Mouse (Mus musculus) neural tube, embryonic 11.5 days (tissue): ENCODE data around the gene Fkbp2. TPM values are rescaled to one million over a fixed set of nuclear protein-coding genes. Genes with fewer than 3 reads are reported as not detected.

Experiments used
- ATAC-seq: fragments of 200-750 bp; cut with Nextera tagmentation; 2 replicates; pipeline ENCODE4 v1.8.0; 2017; ENCODE audit warnings: moderate number of reproducible peaks, mild to moderate bottlenecking, moderate TSS enrichment, moderate library complexity; ENCODE audit not compliant: insufficient read depth, low FRiP score, low TSS enrichment
- DNase-seq: peaks from one replicate; pipeline ENCODE4 v3.0.0-alpha.2; 2015; ENCODE audit warnings: low spot score
- H3K27ac ChIP-seq: fragments of 300-500 bp; sonication (generic); 2 replicates; pipeline ENCODE4 v1.5.1; 2014; ENCODE audit warnings: low read depth, mild to moderate bottlenecking, low read length
- H3K27me3 ChIP-seq: fragments of 300-500 bp; sonication (generic); 2 replicates; pipeline ENCODE4 v1.6.1; 2014; ENCODE audit warnings: mild to moderate bottlenecking, low read length, mixed read lengths; ENCODE audit not compliant: control insufficient read depth, insufficient read depth
- H3K36me3 ChIP-seq: fragments of 300-500 bp; sonication (generic); 2 replicates; pipeline ENCODE4 v1.6.1; 2014; ENCODE audit warnings: mild to moderate bottlenecking, low read length, moderate library complexity, mixed read lengths; ENCODE audit not compliant: control insufficient read depth, insufficient read depth
- H3K4me1 ChIP-seq: fragments of 300-500 bp; sonication (generic); 2 replicates; pipeline ENCODE4 v1.6.1; 2014; ENCODE audit warnings: low read length, mixed read lengths; ENCODE audit not compliant: control insufficient read depth, insufficient read depth
- H3K4me2 ChIP-seq: fragments of 300-500 bp; sonication (generic); 2 replicates; pipeline ENCODE4 v1.6.1; 2014; ENCODE audit warnings: low read depth, mild to moderate bottlenecking, moderate library complexity
- H3K4me3 ChIP-seq: fragments of 300-500 bp; sonication (generic); 2 replicates; pipeline ENCODE4 v1.5.1; 2014; ENCODE audit warnings: low read depth, low read length
- H3K9ac ChIP-seq: fragments of 300-500 bp; sonication (generic); 2 replicates; pipeline ENCODE4 v1.6.1; 2014; ENCODE audit warnings: mild to moderate bottlenecking, low read length
- H3K9me3 ChIP-seq: fragments of 300-500 bp; sonication (generic); 2 replicates; pipeline ENCODE4 v1.6.1; 2016; ENCODE audit warnings: low read length; ENCODE audit not compliant: control insufficient read depth
- WGBS: fragments of 180-500 bp; shearing (Covaris S2); extraction: QIAGEN DNeasy Blood & Tissue Kit; methylation state at CpG from one replicate; pipeline ENCODE4 v1.1.7; 2014; 5-methylcytosine and 5-hydroxymethylcytosine counted together
- polyA plus RNA-seq: library from polyadenylated mRNA; unstranded; fragments of >200 nt; fragmentation: Nextera tagmentation; extraction: Ambion mirVana; gene quantifications from 2 replicates; pipeline ENCODE4 v1.2.1, GENCODE M21; 2014

Fkbp2 gene
- polyA plus RNA-seq, result 80.1 and 86.5 TPM in 2 replicates

- Histone ChIP-seq H3K27ac (peak within 1 kb of the TSS; percentile 88), H3K27me3 (no peaks in the 10 kb centered on the region), H3K4me1 (peaks cover 20% of the 10 kb centered on the region), H3K4me3 (peak within 1 kb of the TSS; percentile 67), H3K4me2 (peak within 1 kb of the TSS; percentile 69), H3K9ac (peak within 1 kb of the TSS; percentile 86), H3K9me3 (no peaks in the 10 kb centered on the region), H3K36me3 (peaks cover 13% of the 10 kb centered on the region)
- DNase-seq (peak; percentile 98), ATAC-seq (peak; percentile 86)
- WGBS, result 3% methylated on average over 38 of the region's 38 CpGs
Measured at GRCm38 (mm10) chr19:6980381-6981093, at the start of gene Fkbp2. TSS of gene Fkbp2 (minus strand) at chr19:6980501.

- Histone ChIP-seq H3K27ac (no peak overlapping the region), H3K27me3 (no peaks in the 10 kb centered on the region), H3K9me3 (no peaks in the 10 kb centered on the region), H3K9ac (no peak overlapping the region), H3K4me3 (no peak overlapping the region), H3K36me3 (peaks cover 50% of the 10 kb centered on the region), H3K4me2 (no peak overlapping the region), H3K4me1 (no peaks in the 10 kb centered on the region)
- ATAC-seq (no peak), DNase-seq (no peak)
- WGBS, result 96% methylated on average over 5 of the region's 5 CpGs
Measured at GRCm38 (mm10) chr19:7029531-7029930, 49.2 kb upstream of the Fkbp2 start.

GRCm38 (mm10) chr19:7020224-7020641 is 39.9 kb upstream of the Fkbp2 start:
- Histone ChIP-seq H3K4me2 (no peak overlapping the region), H3K36me3 (peaks cover 41% of the 10 kb centered on the region), H3K9me3 (no peaks in the 10 kb centered on the region), H3K4me3 (no peak overlapping the region), H3K4me1 (no peaks in the 10 kb centered on the region), H3K27ac (no peak overlapping the region), H3K9ac (no peak overlapping the region), H3K27me3 (no peaks in the 10 kb centered on the region)
- WGBS, result 51% methylated on average over 3 of the region's 3 CpGs
- peak; percentile 53 for DNase-seq
- no peak for ATAC-seq

- Histone ChIP-seq H3K4me1 (no peaks in the 10 kb centered on the region), H3K36me3 (peaks cover 33% of the 10 kb centered on the region), H3K9ac (no peak within 1 kb of the TSS), H3K4me3 (no peak within 1 kb of the TSS), H3K4me2 (0 out of 2 replicates have a peak within 1 kb of the TSS, but pooled peaks have one; percentile 2), H3K27ac (no peak within 1 kb of the TSS), H3K9me3 (no peaks in the 10 kb centered on the region), H3K27me3 (no peaks in the 10 kb centered on the region)
- no peak for ATAC-seq
- no peak for DNase-seq
- 91% methylated on average over 5 of the region's 5 CpGs for WGBS
Measured at GRCm38 (mm10) chr19:7019191-7019590, 38.9 kb upstream of the Fkbp2 start, which contains the start of gene Fermt3. TSS of gene Fermt3 (minus strand) at chr19:7019469.

GRCm38 (mm10) chr19:7018546-7018945 is 38.2 kb upstream of the Fkbp2 start:
- H3K9me3 ChIP-seq, result no peaks in the 10 kb centered on the region
- no peaks in the 10 kb centered on the region for H3K4me1 ChIP-seq
- peaks cover 33% of the 10 kb centered on the region for H3K36me3 ChIP-seq
- H3K4me3 ChIP-seq, result no peak overlapping the region
- 0 out of 2 replicates have a peak overlapping the region, but pooled peaks have one; percentile 2 for H3K4me2 ChIP-seq
- no peak overlapping the region for H3K9ac ChIP-seq
- 92% methylated on average over 11 of the region's 11 CpGs for WGBS
- H3K27ac ChIP-seq, result no peak overlapping the region
- DNase-seq, result no peak
- no peak for ATAC-seq
- H3K27me3 ChIP-seq, result no peaks in the 10 kb centered on the region

GRCm38 (mm10) chr19:7017541-7018457 is 37.5 kb upstream of the Fkbp2 start:
- Histone ChIP-seq H3K4me3 (no peak overlapping the region), H3K27me3 (no peaks in the 10 kb centered on the region), H3K36me3 (peaks cover 29% of the 10 kb centered on the region), H3K9me3 (no peaks in the 10 kb centered on the region), H3K27ac (no peak overlapping the region), H3K4me2 (no peak overlapping the region), H3K4me1 (no peaks in the 10 kb centered on the region), H3K9ac (no peak overlapping the region)
- 85% methylated on average over 12 of the region's 12 CpGs for whole genome bisulfite sequencing
- ATAC-seq (no peak), DNase-seq (no peak)

GRCm38 (mm10) chr19:7014481-7015135 is 34.3 kb upstream of the Fkbp2 start:
- Histone ChIP-seq H3K9ac (no peak overlapping the region), H3K4me1 (no peaks in the 10 kb centered on the region), H3K4me3 (no peak overlapping the region), H3K27ac (no peak overlapping the region), H3K36me3 (peaks cover 5% of the 10 kb centered on the region), H3K4me2 (no peak overlapping the region), H3K27me3 (no peaks in the 10 kb centered on the region), H3K9me3 (no peaks in the 10 kb centered on the region)
- ATAC-seq, result no peak
- no peak for DNase-seq
- WGBS, result 90% methylated on average over 20 of the region's 20 CpGs

- 85% methylated on average over 9 of the region's 9 CpGs for WGBS
- no peak overlapping the region for H3K4me2 ChIP-seq
- peaks cover 4% of the 10 kb centered on the region for H3K36me3 ChIP-seq
- H3K9me3 ChIP-seq, result no peaks in the 10 kb centered on the region
- ATAC-seq, result no peak
- H3K4me3 ChIP-seq, result no peak overlapping the region
- no peak overlapping the region for H3K9ac ChIP-seq
- H3K27me3 ChIP-seq, result no peaks in the 10 kb centered on the region
- no peak overlapping the region for H3K27ac ChIP-seq
- H3K4me1 ChIP-seq, result no peaks in the 10 kb centered on the region
- DNase-seq, result no peak
Measured at GRCm38 (mm10) chr19:7013984-7014383, 33.7 kb upstream of the Fkbp2 start.
